Mouse (Mus musculus): ENCODE measurements around the gene Omt2b.
"Not testable (repeated sequence)": the region's sequence is repeated elsewhere in the genome, so short reads cannot be mapped to it uniquely, and the experiment has no call there.

DNA sequence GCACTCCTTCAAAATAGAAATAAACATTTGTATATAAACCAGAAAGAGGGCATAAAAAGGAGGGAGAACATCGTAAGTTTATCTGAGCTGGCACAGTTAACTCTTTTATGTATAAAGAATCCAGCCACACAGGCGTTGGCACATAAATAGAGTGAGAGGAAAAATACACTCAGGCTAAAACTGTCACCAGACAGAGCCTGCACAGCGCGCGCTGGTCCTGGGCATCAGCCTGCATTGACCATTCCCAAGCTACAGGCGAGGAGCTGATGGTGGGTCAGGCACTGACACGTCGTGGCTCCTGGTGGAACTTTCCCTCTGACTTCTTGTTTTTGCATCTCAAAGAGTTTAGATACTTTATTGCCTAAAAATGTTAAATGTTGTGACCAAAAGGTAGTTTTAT lies 34.9 kb upstream of the Omt2b start:
- TF ChIP-seq POLR2A (IDR thresholded peaks at IDR 0.05; ENCODE audit: low read depth, low read length); CTCF (IDR thresholded peaks at IDR 0.05; ENCODE audit: borderline replicate concordance, insufficient read depth, low read length): not testable (repeated sequence)

All from embryonic fibroblast, embryonic 13.5 days (primary cell).